Mouse (Mus musculus) brain, embryonic 18.5 days (tissue): ENCODE results near the gene Lactbl1.

Source experiments
- DNase-seq: peaks from one replicate; pipeline ENCODE4 v3.0.0-alpha.2; 2012; ENCODE audit warnings: low read depth, low spot score

Lactbl1 gene

DNA sequence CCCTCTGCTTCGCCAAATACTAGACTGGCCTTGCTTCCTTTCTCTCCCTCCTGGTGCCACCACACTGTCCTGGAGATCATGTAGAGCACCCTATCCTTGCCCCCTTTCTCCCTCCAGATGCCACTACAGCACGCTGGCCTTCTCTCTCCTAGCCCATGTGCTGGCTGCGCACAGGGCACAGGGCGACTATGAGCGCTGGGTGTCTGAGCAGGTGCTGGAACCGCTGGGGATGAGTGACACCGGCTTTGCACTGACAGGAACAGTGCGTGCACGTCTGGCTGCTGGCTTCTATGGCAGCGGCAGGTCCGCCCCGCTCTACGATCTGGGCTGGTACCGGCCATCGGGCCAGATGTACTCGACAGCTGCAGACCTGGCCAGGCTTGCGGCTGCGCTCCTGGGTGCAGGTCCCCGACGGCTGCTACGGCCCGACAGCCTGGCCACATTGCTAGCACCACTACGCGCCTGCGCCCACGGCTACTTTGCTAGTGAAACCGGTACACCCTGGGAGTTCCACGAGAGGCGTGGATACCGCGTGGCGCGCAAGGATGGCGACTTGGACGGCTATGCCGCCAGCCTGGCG, 14.7 kb downstream of the Lactbl1 start:
- no peak for DNase-seq

DNA sequence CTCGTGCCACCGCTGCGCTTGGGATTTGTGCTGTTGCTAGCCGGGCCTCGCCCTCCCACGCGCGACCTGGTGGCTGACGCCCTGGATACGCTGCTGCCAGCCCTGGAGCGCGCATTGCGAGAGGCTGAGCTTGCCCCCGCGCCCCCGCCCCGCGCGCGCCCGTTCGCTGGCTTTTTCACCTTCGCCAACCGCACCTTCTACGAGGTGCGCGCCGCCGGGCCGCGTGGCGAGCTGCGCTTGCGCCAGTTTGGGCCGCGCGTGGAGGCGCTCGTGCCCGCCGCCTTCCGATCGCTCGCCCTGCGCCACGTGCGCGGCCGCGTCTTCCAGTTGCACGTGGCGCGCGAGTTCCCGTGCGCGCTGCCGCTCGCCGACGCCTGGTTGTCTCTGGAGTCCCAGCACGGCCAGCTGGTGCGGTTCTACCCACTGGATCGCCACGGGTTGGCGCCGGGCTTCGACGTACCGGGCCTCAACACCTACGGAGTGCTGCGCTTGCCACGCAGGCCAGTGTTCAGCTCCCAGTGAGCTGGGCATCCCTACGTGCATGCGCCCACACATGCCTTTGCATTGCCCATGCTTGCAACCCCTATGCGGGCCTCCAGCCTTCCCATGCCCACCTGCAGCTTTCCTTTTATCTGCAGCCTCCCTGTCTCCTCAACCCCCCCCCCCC, 15.3 kb downstream of the Lactbl1 start:
- DNase-seq: peak; percentile 81

DNA sequence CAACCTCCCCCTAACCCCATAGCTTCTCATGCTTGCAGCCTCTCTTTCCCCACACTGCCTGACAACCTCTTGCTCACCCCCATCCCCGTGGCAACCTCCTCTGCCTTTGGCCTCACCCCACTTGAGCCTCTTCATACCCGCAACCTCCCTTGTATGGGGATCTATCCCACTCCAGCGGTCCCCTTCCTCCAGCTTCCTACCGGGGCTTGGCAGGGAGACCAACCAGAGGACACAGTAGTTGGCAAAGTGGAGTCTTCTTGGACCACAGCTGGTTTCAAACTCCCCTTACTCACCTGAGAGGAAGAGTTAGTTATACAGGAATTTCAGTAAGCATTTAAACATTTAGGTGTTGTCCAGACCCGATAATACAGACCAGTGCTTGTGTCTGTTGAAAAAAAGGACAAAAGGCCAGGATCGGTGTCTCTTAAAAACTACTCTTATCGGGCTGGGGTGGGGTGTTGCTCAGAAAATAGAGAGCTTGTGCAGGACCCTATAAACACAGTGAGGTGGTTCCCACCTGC, 15.9 kb downstream of the Lactbl1 start:
- DNase-seq: no peak

DNA sequence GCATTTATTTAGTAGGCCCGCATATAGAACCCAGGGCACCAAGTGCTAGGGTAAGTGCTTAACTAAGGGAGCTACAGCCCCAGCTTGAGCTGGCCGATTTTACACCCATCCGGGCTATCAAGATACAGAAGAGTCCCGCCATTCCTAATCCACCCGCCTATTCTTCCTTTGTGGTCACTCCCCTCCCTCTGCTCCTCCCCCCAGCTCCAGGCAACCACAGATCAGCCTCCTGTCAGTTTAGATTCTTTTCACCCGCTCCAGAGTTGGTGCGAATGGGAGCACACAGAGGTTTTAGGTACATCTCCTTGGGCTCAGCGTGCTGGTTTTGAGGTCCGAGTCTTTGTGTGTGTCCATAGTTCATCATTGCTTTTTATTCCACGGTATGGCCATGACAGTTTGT, 16.5 kb downstream of the Lactbl1 start:
- DNase-seq: no peak

DNA sequence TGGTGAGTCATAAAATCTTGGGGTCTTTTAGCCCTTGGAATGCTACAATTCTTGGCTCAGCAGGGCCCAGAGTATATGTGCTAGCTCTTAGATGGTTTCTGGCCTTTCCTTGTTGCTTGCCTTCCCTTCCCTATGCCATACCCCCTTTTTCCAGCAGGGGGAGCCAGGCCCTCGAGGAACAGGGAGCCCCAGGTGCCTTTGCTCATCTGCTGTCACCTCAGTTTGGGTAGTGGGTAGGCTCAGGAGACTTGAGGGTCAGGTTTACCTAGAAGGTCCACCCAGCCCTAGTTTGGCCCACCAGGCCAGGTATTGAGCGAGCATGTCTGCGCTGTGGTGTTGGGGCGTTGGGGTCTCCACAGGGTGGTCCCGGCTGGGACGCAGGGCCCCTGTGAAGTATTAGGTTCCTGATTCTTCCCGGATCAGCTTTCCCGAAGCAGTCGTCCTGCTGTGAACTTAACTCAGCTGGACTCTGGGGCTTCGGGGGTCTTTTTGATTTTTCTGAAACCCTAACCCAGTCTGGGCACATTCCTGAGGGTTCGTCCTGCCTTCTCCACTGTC, 26.6 kb downstream of the Lactbl1 start:
- no peak for DNase-seq

DNA sequence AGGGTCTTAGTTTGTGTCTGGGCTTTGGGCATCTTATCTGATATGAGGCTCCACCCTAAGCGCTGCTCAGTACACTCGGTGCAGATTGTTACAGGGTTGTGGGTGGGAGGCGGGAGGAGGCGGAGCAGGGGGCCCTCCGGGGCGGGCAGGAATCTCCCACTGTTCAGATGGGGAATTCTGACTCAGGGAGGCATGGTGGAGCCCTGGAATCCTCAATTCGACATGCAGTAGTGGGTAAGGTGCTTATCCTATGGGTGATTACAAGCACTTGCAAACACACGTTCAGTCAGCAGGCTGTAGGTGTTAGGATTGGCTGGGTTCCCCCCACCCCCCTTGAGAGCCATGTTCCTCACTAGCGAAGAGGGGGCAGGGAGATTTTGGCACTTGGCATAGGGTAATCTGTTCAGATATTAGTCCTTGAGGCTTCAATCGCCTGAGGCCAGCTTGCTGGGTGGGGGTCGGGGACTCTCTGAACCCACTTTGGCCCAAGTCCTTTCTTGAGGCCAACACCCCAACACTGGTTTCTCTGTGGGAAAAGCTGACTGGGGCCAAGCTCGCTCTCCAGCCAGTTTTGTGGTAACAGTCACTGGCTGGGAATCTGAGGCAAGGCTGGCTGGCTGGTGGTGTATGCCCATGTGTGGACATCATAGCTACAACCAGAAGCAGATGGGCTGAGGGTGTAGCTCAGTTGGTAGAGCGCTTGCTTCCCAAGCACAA, 27.2 kb downstream of the Lactbl1 start:
- DNase-seq: no peak

DNA sequence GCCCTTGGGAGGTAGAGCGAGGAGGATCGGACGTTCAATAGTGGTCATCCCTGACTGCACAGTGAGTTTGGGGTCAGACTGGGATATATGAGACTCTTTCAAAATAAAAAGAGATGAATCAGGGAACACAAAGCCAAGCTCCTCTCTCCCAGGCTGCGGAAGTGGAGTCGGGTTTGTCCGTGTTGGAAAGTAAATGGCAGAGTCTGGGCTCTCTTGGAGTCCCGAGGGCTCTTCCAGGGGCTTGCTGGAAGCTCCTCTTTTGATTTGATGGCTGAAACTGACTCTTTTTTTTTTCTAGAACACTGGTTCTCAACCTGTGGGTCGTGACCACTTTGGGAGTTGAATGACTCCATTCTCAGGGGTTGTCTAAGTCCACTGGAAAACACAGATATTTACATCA, 27.8 kb downstream of the Lactbl1 start:
- no peak for DNase-seq

DNA sequence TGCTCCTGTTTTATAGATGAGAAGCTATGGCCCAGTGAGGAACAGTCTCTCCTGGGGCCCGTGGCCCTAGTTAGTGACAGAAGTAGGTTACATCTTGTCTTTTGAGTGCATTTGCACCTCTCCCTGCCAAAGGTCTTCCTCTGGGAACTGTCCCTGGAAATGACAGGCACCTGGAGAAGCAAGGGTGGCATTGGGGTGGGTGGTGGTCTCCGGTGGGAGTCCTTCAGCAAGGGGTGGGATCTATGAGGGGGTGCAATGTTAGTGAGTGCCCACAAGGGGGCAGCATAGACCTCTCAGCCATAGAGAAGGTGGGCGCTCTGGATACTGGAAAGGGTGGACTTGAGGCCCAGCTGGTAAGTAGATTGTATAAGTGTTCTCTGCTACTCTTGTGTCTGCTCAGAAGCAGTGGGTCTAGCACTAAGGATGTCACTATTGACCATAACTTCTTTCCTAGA, 29.0 kb downstream of the Lactbl1 start:
- no peak for DNase-seq

DNA sequence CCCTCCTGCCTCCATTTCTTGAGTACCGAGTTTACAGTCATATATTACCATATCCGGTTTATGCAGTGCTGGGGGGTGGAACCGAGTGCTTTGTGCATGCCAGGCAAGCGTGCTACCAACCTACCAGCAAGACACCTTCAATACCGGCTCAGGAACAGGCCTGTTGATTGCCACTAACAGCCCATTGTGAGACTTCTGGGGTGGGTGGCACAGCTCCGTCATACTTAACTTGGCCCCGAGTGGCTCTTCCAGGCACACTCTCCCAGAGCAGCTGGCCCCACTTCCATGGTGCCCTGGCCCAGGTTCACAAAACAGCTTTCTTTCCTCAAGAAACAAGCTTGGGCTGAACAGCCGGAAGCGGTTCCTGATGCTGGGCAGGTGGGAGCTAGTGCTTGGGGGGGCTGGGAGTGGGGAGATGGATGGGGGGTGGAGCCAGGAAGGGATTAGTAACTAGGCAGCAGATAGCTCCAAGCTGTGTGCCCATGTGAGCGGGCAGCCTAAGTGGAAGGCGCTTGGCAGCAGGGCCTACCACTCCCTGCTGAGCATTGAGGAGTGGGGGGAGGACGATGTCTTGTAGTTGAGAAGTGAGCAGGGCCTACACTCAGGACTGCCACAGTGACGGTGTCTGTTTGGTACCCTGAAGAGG, 29.6 kb downstream of the Lactbl1 start:
- no peak for DNase-seq

DNA sequence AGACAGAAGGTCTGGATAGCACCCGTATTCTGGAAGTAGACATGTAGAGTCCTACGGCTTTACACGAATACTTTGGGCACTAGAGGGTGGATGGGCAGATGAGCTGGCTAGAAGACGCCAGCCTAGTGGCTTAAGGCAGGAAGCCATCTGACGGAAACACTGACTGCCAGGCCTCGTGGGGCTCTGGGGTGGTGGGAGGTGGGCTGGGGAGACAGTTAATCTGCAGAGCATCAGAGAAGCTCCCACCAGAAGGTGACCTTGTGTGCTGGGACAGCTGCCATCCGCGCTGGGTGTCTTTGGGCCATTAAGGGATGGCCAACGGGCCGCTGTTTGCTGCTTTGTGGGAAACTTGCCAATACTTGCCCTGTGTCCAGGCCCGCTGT, 30.1 kb downstream of the Lactbl1 start:
- DNase-seq: no peak

DNA sequence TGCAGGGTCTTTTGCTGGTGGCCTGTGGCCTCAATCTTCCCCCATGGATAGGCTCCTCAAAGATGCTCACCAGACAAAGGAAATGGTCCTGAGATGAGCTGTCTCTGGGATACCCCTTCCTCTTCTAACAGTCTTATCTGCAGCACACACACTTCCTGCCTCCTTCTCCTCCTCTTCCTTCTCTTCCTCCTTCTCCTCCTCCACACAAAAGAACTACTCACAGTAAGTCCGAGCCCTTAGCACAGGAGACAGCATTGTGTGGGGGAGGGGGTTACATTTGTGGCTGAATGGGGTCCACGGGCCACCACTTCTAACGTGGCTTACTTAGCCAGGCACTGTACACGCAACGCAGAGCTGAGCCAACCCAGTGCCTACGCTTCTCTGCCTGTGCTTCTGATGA, 30.6 kb downstream of the Lactbl1 start:
- DNase-seq: no peak

DNA sequence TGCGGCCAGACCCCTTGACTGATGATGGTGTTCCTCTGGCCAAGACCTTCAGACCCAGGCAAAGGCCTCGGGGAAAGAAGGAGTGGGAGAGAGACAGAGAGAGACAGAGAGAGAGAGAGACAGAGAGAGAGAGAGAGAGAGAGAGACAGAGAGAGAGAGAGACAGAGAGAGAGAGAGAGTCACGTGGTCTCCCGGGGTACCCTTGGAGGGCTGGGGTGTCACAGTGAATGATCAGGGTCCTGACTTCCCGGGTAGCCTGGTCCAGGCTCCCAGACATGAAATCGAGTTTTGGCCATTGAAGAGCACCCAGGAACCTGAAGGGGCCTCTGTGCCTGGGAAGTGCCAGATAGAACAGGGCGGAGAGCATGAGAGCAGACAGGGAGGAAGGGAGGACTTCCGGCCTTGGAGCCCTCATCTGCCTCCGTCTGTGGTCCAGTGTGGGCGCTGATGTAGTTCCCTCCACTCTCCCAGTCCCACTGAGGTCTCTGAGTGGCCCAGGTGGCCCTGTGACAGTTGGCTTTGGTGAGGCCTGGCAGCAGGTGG, 31.3 kb downstream of the Lactbl1 start:
- no peak for DNase-seq

DNA sequence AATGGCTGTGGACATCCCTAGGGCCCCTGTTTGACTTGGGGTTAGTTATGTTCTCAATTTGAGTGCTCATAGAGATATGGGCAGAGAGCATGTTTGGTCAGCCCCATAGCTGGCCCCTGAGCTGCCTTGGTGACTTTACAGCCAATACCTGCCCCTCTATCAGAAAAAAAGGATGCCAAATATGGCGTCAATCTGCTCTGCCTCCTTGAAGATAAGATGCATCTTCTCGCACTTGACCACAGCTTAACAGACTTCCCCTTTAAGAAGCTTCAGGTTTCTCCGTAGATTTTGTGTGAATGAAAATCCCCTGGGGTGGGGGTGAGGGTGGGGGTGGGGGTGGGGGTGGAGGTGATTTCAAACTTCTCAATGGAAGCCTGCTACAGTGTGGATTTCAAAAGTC, 35.5 kb downstream of the Lactbl1 start:
- DNase-seq: no peak

DNA sequence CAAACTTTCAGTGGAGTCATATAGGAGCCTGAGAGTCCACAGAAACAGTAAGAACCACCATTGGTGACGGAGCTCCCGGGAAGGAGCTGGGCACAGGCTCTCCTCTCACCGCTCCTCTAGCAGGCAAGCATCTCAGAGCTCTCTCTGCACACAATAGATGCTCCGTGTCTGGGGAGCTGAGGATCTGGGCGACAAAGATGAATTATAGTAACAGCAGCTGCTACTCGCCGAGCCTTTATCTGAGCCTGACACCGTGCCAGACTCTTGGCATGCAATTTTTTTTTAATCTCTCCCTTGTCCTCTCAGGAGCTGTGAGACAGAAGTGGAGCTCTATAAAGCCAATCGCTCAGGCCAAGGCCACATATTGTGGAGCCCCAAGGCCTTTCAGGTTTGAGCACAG, 42.6 kb downstream of the Lactbl1 start:
- DNase-seq: no peak

DNA sequence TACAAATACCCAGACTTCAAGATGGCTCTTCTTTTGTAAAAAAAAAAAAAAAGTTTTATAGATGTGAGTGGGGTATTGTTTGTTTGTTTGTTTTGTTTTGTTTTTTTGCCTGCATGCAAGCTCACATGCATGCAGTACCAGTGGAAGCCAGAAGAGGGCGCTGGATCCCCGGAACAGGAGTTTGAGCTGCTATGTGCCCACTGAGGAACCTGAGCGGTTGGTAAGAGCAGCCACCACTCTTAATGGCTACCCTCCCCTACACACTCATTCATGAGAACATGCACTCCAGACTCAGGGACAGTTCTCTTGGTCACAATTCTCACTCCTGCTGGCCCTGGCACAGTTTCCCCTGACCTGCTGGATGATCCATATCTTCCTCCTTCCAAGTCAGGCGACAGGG, 43.6 kb downstream of the Lactbl1 start:
- DNase-seq: no peak

DNA sequence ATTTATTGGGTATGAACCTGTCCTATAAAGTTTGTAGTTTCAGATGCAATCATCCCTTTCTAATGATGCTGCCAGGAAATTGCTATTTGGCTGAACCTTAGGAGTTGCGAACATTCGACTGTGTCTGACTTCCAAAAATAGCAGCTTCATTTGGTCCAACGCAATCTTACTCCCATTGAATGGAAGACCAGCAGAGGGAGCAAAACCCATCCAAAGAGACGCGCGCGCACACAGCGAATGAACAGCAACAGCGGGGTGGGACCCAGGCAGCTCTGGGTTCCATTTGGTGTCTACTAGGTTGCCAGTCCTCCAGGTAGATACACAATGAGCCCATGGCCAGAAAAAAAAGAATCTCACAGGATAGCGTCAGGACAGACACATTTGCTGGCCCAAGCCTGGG, 45.3 kb downstream of the Lactbl1 start:
- DNase-seq: no peak

DNA sequence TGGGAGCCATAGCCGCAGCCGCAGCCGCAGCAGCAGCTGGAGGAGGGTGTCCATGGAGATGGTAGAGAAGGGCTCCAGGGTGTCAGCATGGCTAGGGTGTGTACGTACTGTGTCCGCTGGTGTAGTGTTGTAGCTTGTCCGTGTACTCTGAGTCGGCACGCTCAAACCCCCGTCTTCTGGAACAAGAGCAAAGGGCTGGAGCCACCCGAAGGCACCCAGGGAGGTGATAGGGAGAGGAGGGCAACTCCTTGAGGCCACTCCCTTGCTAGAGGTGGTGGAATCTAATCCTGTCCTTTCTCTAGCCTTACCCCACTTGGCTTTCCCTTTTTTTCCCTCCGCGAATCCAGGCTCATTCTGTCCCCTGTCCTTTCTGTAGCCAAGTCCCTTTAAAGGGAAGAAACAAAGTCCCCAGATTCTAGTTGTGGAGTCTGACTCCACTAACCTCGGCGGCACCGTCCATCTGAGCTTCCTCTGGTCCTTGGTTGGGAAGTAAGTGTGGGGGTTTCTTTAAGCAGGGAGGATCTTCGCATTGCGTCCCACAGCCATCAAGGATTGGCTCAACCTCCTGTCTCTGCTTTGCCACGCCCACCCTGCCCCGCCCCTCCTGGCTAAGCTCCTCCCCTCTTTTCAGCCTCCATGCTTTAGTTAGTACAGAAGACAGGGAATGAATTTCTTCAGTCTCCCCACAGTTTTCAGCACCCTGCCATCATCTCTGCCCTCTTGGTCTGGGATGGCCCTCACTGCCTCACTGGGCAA, 50.1 kb downstream of the Lactbl1 start:
- DNase-seq: no peak

DNA sequence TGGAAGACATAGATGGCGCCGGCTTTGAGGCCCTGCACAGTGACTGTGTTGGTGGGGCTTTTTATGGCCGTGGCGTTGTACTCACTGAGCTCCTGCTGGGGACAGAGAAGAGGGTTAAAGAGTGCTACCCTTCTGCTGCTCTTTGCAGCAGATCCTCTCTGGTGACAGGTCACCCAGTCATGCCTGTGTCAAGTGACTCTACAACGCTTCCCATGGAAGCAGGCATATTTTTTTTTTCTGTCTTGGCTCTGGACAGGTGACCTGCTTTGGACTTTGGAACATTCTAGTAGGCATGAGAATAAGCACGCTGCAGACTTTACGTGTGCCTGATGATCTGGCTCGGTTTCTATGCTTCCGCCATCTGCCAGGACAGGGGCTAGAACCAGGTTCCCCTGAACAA, 53.0 kb downstream of the Lactbl1 start:
- no peak for DNase-seq

DNA sequence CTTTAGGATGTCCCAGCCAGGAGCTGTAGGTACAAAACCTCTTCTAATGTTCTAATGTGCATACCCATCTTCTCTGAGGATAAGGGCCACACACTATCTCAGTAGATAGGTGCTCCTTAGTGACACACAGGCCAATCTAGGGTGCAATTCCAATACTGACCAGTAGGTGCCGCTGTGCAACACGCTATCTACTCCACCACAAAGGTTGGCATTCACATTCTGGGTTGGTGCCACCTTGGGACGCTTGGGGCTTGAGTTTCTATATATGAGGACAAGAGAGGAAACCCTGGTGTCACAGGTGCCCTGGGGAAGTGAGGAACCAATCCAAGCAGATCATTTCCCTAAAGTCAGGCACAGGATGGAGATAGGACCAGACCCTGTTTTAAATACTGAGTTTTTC, 56.1 kb downstream of the Lactbl1 start:
- peak; percentile 75 for DNase-seq

DNA sequence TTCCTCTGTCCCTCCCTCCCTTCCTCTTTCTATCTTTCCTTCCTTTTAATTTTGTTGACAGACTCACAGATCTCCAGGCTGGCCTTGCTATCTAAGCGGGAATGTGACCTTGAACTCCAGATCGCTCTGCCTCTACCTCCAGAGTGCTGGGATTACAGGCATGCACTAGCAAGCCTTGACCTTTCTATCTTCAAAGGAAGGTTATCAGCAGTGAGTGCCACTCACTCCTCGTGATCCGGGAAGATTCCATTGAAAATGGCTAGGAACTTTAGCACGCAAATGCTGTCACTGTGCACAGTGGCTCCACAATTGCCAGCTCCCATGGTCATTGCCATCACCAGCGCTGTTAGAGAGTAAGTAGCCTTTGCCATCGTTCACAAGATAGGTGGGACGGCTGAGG, 56.8 kb downstream of the Lactbl1 start:
- DNase-seq: no peak

DNA sequence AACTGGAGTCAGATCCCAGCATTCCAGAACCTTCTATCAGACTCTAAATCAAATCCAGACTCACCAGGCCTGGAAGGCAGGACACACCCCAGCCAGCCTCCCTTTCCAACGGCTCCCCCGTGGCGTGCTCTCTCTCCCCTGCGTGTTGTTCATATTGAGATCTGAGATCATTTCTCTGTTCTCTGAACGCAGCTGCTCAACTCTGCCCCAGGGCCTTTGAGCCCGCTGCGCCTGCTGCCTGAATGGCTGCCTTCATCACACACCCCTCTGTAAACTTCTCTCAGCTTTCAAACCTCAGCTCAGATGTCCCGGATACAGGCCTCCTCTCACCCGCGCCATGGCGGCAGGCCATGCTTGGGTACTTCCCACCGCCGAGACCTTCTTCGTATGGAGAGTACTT, 58.2 kb downstream of the Lactbl1 start:
- DNase-seq: no peak
